Mouse (Mus musculus): ENCODE data around the gene Uba5. TPM values are rescaled to one million over a fixed set of nuclear protein-coding genes. Genes with fewer than 3 reads are reported as not detected.

Gene Uba5
- total RNA-seq (2015), result 56.0 and 62.4 TPM in 2 replicates
- total RNA-seq (2017), result 46.8 and 54.0 TPM in 2 replicates

GRCm38 (mm10) chr9:104062430-104063243, at the start of gene Uba5:
Gene Uba5 (minus strand): TSS chr9:104063134.
- peak; percentile 81 for ATAC-seq (replicated peaks; ENCODE audit: poor library complexity)

- no peak for ATAC-seq (replicated peaks; ENCODE audit: poor library complexity)
Measured at GRCm38 (mm10) chr9:104109151-104109550, 46.2 kb upstream of the Uba5 start.

GRCm38 (mm10) chr9:104108571-104109143, 45.7 kb upstream of the Uba5 start:
- ATAC-seq (replicated peaks; ENCODE audit: poor library complexity), result no peak

GRCm38 (mm10) chr9:104107482-104107881, 44.5 kb upstream of the Uba5 start:
- ATAC-seq (replicated peaks; ENCODE audit: poor library complexity), result no peak

- ATAC-seq (replicated peaks; ENCODE audit: poor library complexity), result no peak
Measured at GRCm38 (mm10) chr9:104106930-104107329, 44.0 kb upstream of the Uba5 start.

- no peak for ATAC-seq (replicated peaks; ENCODE audit: poor library complexity)
Measured at GRCm38 (mm10) chr9:104104986-104105385, 42.1 kb upstream of the Uba5 start.

GRCm38 (mm10) chr9:104102901-104103300, 40.0 kb upstream of the Uba5 start:
- ATAC-seq (replicated peaks; ENCODE audit: poor library complexity), result no peak

- no peak for ATAC-seq (replicated peaks; ENCODE audit: poor library complexity)
Measured at GRCm38 (mm10) chr9:104102301-104102700, 39.4 kb upstream of the Uba5 start.

- ATAC-seq (replicated peaks; ENCODE audit: poor library complexity), result no peak
Measured at GRCm38 (mm10) chr9:104101458-104101857, 38.5 kb upstream of the Uba5 start.

- ATAC-seq (replicated peaks; ENCODE audit: poor library complexity), result no peak
Measured at GRCm38 (mm10) chr9:104100822-104101221, 37.9 kb upstream of the Uba5 start.

GRCm38 (mm10) chr9:104099060-104099459, 36.1 kb upstream of the Uba5 start:
- no peak for ATAC-seq (replicated peaks; ENCODE audit: poor library complexity)

- peak; percentile 93 for ATAC-seq (replicated peaks; ENCODE audit: poor library complexity)
Measured at GRCm38 (mm10) chr9:104098256-104098655, 35.3 kb upstream of the Uba5 start.

GRCm38 (mm10) chr9:104092945-104093344, 30.0 kb upstream of the Uba5 start:
- ATAC-seq (replicated peaks; ENCODE audit: poor library complexity), result no peak

GRCm38 (mm10) chr9:104088555-104088954, 25.6 kb upstream of the Uba5 start:
- no peak for ATAC-seq (replicated peaks; ENCODE audit: poor library complexity)

GRCm38 (mm10) chr9:104085730-104086429, 22.9 kb upstream of the Uba5 start:
- ATAC-seq (replicated peaks; ENCODE audit: poor library complexity), result no peak

GRCm38 (mm10) chr9:104080038-104080437, 17.1 kb upstream of the Uba5 start:
- ATAC-seq (replicated peaks; ENCODE audit: poor library complexity), result no peak

GRCm38 (mm10) chr9:104079379-104079778, 16.4 kb upstream of the Uba5 start:
- peak; percentile 98 for ATAC-seq (replicated peaks; ENCODE audit: poor library complexity)

- ATAC-seq (replicated peaks; ENCODE audit: poor library complexity), result no peak
Measured at GRCm38 (mm10) chr9:104078780-104079179, 15.8 kb upstream of the Uba5 start.

- peak; percentile 67 for ATAC-seq (replicated peaks; ENCODE audit: poor library complexity)
Measured at GRCm38 (mm10) chr9:104075808-104076207, 12.9 kb upstream of the Uba5 start.

- no peak for ATAC-seq (replicated peaks; ENCODE audit: poor library complexity)
Measured at GRCm38 (mm10) chr9:104070863-104071604, 8.1 kb upstream of the Uba5 start.

- 0 out of 2 replicates have a peak, but pooled peaks have one; percentile 23 for ATAC-seq (replicated peaks; ENCODE audit: poor library complexity)
Measured at GRCm38 (mm10) chr9:104070241-104070640, 7.3 kb upstream of the Uba5 start.
